Mouse (Mus musculus) midbrain, postnatal 0 days (tissue): ENCODE results near the gene Gm3854. TPM values are rescaled to one million over a fixed set of nuclear protein-coding genes. Genes with fewer than 3 reads are reported as not detected.

Source experiments
- ATAC-seq: fragments of 200-750 bp; cut with Nextera tagmentation; 2 replicates; pipeline ENCODE4 v1.8.0; 2017; ENCODE audit warnings: moderate number of reproducible peaks, mild to moderate bottlenecking, moderate TSS enrichment, moderate library complexity; ENCODE audit not compliant: low FRiP score
- DNase-seq: peaks from one replicate; pipeline ENCODE4 v3.0.0-alpha.2; 2015; ENCODE audit warnings: low spot score
- H3K27ac ChIP-seq: fragments of 300-500 bp; sonication (generic); 2 replicates; pipeline ENCODE4 v1.5.1; 2014; ENCODE audit warnings: low read depth, mild to moderate bottlenecking, low read length, mixed read lengths
- H3K27me3 ChIP-seq: fragments of 300-500 bp; sonication (generic); 2 replicates; pipeline ENCODE4 v1.6.1; 2014; ENCODE audit warnings: low read length, control low read depth, mixed read lengths; ENCODE audit not compliant: insufficient read depth
- H3K36me3 ChIP-seq: fragments of 300-500 bp; sonication (generic); 2 replicates; pipeline ENCODE4 v1.6.1; 2014; ENCODE audit warnings: low read length, control low read depth, mixed read lengths; ENCODE audit not compliant: insufficient read depth
- H3K4me1 ChIP-seq: fragments of 300-500 bp; sonication (generic); 2 replicates; pipeline ENCODE4 v1.6.1; 2014; ENCODE audit warnings: mild to moderate bottlenecking, control low read depth, antibody characterized with exemption, low read length, mixed read lengths; ENCODE audit not compliant: insufficient read depth
- H3K4me2 ChIP-seq: fragments of 300-500 bp; sonication (generic); 2 replicates; pipeline ENCODE4 v1.6.1; 2014; ENCODE audit warnings: low read depth, mild to moderate bottlenecking, low read length, mixed read lengths; ENCODE audit not compliant: poor library complexity, severe bottlenecking
- H3K4me3 ChIP-seq: fragments of 300-500 bp; sonication (generic); 2 replicates; pipeline ENCODE4 v1.5.1; 2014; ENCODE audit warnings: low read depth, mild to moderate bottlenecking, low read length, moderate library complexity
- H3K9ac ChIP-seq: fragments of 300-500 bp; sonication (generic); replicated peaks from 2 replicates; pipeline ENCODE4 v1.6.1; 2014; ENCODE audit warnings: mild to moderate bottlenecking, low read length, moderate library complexity, mixed read lengths; ENCODE audit not compliant: poor library complexity, severe bottlenecking
- H3K9me3 ChIP-seq: fragments of 300-500 bp; sonication (generic); 2 replicates; pipeline ENCODE4 v1.6.1; 2016; ENCODE audit warnings: low read length, control low read depth
- CTCF ChIP-seq: IDR thresholded peaks from 2 replicates; pipeline ENCODE4 v1.5.1; 2016; ENCODE audit warnings: antibody characterized with exemption, mild to moderate bottlenecking
- WGBS: fragments of 180-500 bp; shearing (Covaris S2); extraction: QIAGEN DNeasy Blood & Tissue Kit; methylation state at CpG from one replicate; pipeline ENCODE4 v1.1.7; 2014; 5-methylcytosine and 5-hydroxymethylcytosine counted together
- polyA plus RNA-seq: library from polyadenylated mRNA; unstranded; fragments of >200 nt; fragmentation: Nextera tagmentation; extraction: Ambion mirVana; gene quantifications from 2 replicates; pipeline ENCODE4 v1.2.1, GENCODE M21; 2015
- total RNA-seq: library from RNA; depleted of rRNA; stranded (reverse); fragments of >200 nt; gene quantifications from 2 replicates; pipeline ENCODE4 v1.2.3, GENCODE M21; 2014

Gene Gm3854
- total and polyA plus RNA-seq, 2 experiments from 2014 or later, result 3.4 to 5.6 TPM

GRCm38 (mm10) chr7:6372993-6373392 is 29.4 kb downstream of the Gm3854 start:
- no peak for ATAC-seq

GRCm38 (mm10) chr7:6378441-6378840 is 34.9 kb downstream of the Gm3854 start:
- Histone ChIP-seq H3K27ac (no peak overlapping the region), H3K4me3 (no peak overlapping the region), H3K4me2 (no peak overlapping the region), H3K9ac (no peak overlapping the region), H3K27me3 (no peaks in the 10 kb centered on the region), H3K4me1 (no peaks in the 10 kb centered on the region), H3K36me3 (peaks cover 16% of the 10 kb centered on the region), H3K9me3 (no peaks in the 10 kb centered on the region)
- no peak for ATAC-seq
- 89% methylated on average over 8 of the region's 8 CpGs for WGBS
- DNase-seq, result no peak
- no peak for TF ChIP-seq CTCF

More at GRCm38 (mm10) chr7:6372993-6373392, 29.4 kb downstream of the Gm3854 start:
- WGBS, result 91% methylated on average over 3 of the region's 3 CpGs
- H3K9me3 ChIP-seq, result no peaks in the 10 kb centered on the region
- no peaks in the 10 kb centered on the region for H3K4me1 ChIP-seq
- no peak for TF ChIP-seq CTCF
- no peaks in the 10 kb centered on the region for H3K27me3 ChIP-seq
- H3K27ac ChIP-seq, result no peak overlapping the region
- H3K4me3 ChIP-seq, result no peak overlapping the region
- H3K9ac ChIP-seq, result no peak overlapping the region
- peaks cover 16% of the 10 kb centered on the region for H3K36me3 ChIP-seq
- no peak overlapping the region for H3K4me2 ChIP-seq
- DNase-seq, result no peak

DNA sequence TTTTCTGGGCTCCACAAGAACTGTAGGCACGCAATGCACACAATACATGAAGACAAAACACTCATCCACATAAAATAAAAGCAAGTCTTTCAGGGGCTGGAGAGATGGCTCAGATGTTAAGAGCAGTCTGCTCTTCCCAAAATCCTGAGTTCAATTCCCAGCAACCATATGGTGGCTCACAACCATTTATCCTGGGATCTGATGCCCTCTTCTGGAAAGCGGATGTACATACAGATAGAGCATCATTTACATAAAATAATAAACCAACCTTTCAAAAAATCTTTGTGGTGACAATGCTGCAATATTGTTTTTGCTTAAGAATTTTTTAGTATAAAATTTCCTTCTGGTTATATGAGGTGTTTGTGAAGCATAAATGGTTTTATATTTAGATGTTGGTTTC is 37.9 kb downstream of the Gm3854 start:
- H3K4me3 ChIP-seq, result no peak overlapping the region
- no peak overlapping the region for H3K4me2 ChIP-seq
- ATAC-seq, result no peak
- peak; percentile 32 for TF ChIP-seq CTCF
- no peak overlapping the region for H3K9ac ChIP-seq
- no peaks in the 10 kb centered on the region for H3K9me3 ChIP-seq
- H3K27ac ChIP-seq, result no peak overlapping the region
- peaks cover 5% of the 10 kb centered on the region for H3K4me1 ChIP-seq
- H3K36me3 ChIP-seq, result peaks cover 15% of the 10 kb centered on the region; the same call in 1 of the 2 replicates
- no peak for DNase-seq
- no peaks in the 10 kb centered on the region for H3K27me3 ChIP-seq
- WGBS, result 78% methylated on average over 2 of the region's 2 CpGs

GRCm38 (mm10) chr7:6383044-6383455 is 39.5 kb downstream of the Gm3854 start, which contains the start of gene Zfp28:
Gene Zfp28, plus strand, starts transcription at chr7:6383295.
- TF ChIP-seq CTCF, result peak; percentile 47
- WGBS, result 0% methylated on average over 26 of the region's 28 CpGs
- ATAC-seq (peak; percentile 94), DNase-seq (peak; percentile 98)
- Histone ChIP-seq H3K4me2 (peak within 1 kb of the TSS; percentile 89), H3K27me3 (no peaks in the 10 kb centered on the region), H3K4me3 (peak within 1 kb of the TSS; percentile 66), H3K36me3 (peaks cover 20% of the 10 kb centered on the region; the same call in 1 of the 2 replicates), H3K9ac (peak within 1 kb of the TSS; percentile 83), H3K27ac (peak within 1 kb of the TSS; percentile 69), H3K4me1 (peaks cover 5% of the 10 kb centered on the region), H3K9me3 (no peaks in the 10 kb centered on the region)

DNA sequence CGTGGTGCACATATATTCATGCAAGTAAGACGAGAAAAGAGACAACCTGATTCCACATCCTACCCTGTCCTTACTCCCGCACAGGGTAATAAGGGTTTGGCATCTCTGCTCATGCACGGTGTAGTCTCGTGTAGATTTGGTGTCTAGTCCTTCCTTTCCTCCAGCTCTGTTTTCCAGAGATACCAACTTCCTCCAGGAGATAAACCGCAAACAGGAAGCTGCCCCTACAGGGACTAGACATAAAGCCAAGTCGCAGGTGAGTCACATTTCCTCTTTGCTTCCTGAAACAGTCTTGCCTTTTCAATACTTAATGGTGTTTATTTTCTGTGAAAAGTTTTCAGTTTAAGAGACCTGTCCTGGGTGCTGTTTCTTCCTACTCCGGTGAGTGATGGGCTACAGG is 40.5 kb downstream of the Gm3854 start:
- H3K4me1 ChIP-seq, result peaks cover 5% of the 10 kb centered on the region
- H3K36me3 ChIP-seq, result peaks cover 22% of the 10 kb centered on the region; the same call in 1 of the 2 replicates
- peak overlapping the region; percentile 89 for H3K4me2 ChIP-seq
- H3K9me3 ChIP-seq, result no peaks in the 10 kb centered on the region
- no peak for TF ChIP-seq CTCF
- H3K4me3 ChIP-seq, result peak overlapping the region; percentile 66
- H3K27me3 ChIP-seq, result no peaks in the 10 kb centered on the region
- no peak overlapping the region for H3K9ac ChIP-seq
- H3K27ac ChIP-seq, result no peak overlapping the region
- WGBS, result 77% methylated on average over 8 of the region's 8 CpGs
- ATAC-seq (no peak), DNase-seq (no peak)

DNA sequence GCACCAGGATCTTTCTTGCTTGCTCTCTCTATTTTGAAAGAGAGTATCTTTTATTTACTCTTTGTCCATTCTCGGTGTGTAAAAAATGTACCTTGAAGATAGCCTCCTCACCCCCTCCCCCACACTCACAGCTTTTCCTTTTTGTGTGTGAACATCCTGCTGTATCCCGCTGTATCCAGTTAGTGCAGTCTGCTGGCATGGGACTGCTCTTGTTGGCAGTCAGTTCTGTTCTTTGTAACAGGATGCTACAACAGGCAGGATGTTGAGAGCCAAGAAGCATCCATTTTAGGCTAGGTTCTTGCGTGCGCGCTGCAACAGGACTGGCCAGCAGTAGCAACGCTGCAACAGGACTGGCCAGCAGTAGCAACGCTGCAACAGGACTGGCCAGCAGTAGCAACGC is 43.4 kb downstream of the Gm3854 start:
- H3K4me2 ChIP-seq, result no peak overlapping the region
- no peak for DNase-seq
- WGBS, result 96% methylated on average over 7 of the region's 8 CpGs
- TF ChIP-seq CTCF, result no peak
- H3K4me3 ChIP-seq, result no peak overlapping the region
- no peak overlapping the region for H3K27ac ChIP-seq
- H3K27me3 ChIP-seq, result no peaks in the 10 kb centered on the region
- ATAC-seq, result no peak
- H3K9ac ChIP-seq, result no peak overlapping the region
- peaks cover 32% of the 10 kb centered on the region for H3K36me3 ChIP-seq
- H3K4me1 ChIP-seq, result peaks cover 5% of the 10 kb centered on the region
- no peaks in the 10 kb centered on the region for H3K9me3 ChIP-seq
